Mouse (Mus musculus): ENCODE data around the gene Dnajb3.

Gene Dnajb3

GRCm38 (mm10) chr1:88205294-88205922 is at the start of gene Dnajb3:
Gene Dnajb3, minus strand, starts transcription at chr1:88205782.
- DNase-seq (ENCODE audit: low spot score in 2 of 2), result peak; percentile 73 to 80

GRCm38 (mm10) chr1:88254793-88255465 is 49.3 kb upstream of the Dnajb3 start:
- DNase-seq (ENCODE audit: low spot score in 2 of 2), result no peak

GRCm38 (mm10) chr1:88253540-88253939 is 48.0 kb upstream of the Dnajb3 start:
- no peak for DNase-seq (ENCODE audit: low spot score in 2 of 2)

GRCm38 (mm10) chr1:88253106-88253505 is 47.5 kb upstream of the Dnajb3 start:
- no peak for DNase-seq (ENCODE audit: low spot score in 2 of 2)

- DNase-seq (ENCODE audit: low spot score in 2 of 2), result no peak
These were observed 44.4 kb upstream of the Dnajb3 start for GRCm38 (mm10) chr1:88250023-88250422.

- DNase-seq (ENCODE audit: low spot score in 2 of 2), result no peak
These were observed 44.0 kb upstream of the Dnajb3 start for GRCm38 (mm10) chr1:88249596-88249995.

GRCm38 (mm10) chr1:88248658-88249057 is 43.1 kb upstream of the Dnajb3 start:
- no peak for DNase-seq (ENCODE audit: low spot score in 2 of 2)

GRCm38 (mm10) chr1:88247660-88248059 is 42.1 kb upstream of the Dnajb3 start:
- no peak for DNase-seq (ENCODE audit: low spot score in 2 of 2)

- no peak for DNase-seq (ENCODE audit: low spot score in 2 of 2)
These were observed 40.8 kb upstream of the Dnajb3 start for GRCm38 (mm10) chr1:88246386-88246785.

GRCm38 (mm10) chr1:88245881-88246280 is 40.3 kb upstream of the Dnajb3 start:
- DNase-seq (ENCODE audit: low spot score in 2 of 2), result no peak

GRCm38 (mm10) chr1:88243861-88244260 is 38.3 kb upstream of the Dnajb3 start:
- DNase-seq (ENCODE audit: low spot score in 2 of 2), result no peak

GRCm38 (mm10) chr1:88240579-88240978 is 35.0 kb upstream of the Dnajb3 start:
- DNase-seq (ENCODE audit: low spot score in 2 of 2), result no peak

GRCm38 (mm10) chr1:88240072-88240471 is 34.5 kb upstream of the Dnajb3 start:
- DNase-seq (ENCODE audit: low spot score in 2 of 2), result no peak

GRCm38 (mm10) chr1:88238771-88239170 is 33.2 kb upstream of the Dnajb3 start:
- DNase-seq (ENCODE audit: low spot score in 2 of 2), result no peak

GRCm38 (mm10) chr1:88237311-88237710 is 31.7 kb upstream of the Dnajb3 start:
- no peak for DNase-seq (ENCODE audit: low spot score in 2 of 2)

- no peak for DNase-seq (ENCODE audit: low spot score in 2 of 2)
These were observed 30.4 kb upstream of the Dnajb3 start for GRCm38 (mm10) chr1:88235894-88236415.

- no peak for DNase-seq (ENCODE audit: low spot score in 2 of 2)
These were observed 29.7 kb upstream of the Dnajb3 start for GRCm38 (mm10) chr1:88235046-88235893.

GRCm38 (mm10) chr1:88234646-88235045 is 29.1 kb upstream of the Dnajb3 start:
- no peak for DNase-seq (ENCODE audit: low spot score in 2 of 2)

- DNase-seq (ENCODE audit: low spot score in 2 of 2), result no peak
These were observed 28.6 kb upstream of the Dnajb3 start for GRCm38 (mm10) chr1:88234248-88234610.

- no peak for DNase-seq (ENCODE audit: low spot score in 2 of 2)
These were observed 28.1 kb upstream of the Dnajb3 start for GRCm38 (mm10) chr1:88233421-88234247.

- DNase-seq (ENCODE audit: low spot score in 2 of 2), result no peak
These were observed 27.2 kb upstream of the Dnajb3 start for GRCm38 (mm10) chr1:88232664-88233380.

Data from thymus, postnatal 10 days (tissue).